Mouse (Mus musculus): Measurements from ENCODE around the gene Inka2. TPM values are rescaled to one million over a fixed set of nuclear protein-coding genes. Genes with fewer than 3 reads are reported as not detected.

Inka2 gene
- polyA plus RNA-seq, 1 experiment from 2014 or later, result 0.33 TPM

- Histone ChIP-seq H3K27ac (replicated peaks; ENCODE audit: low read depth, low read length) (no peak overlapping the region), H3K36me3 (ENCODE audit: control insufficient read depth, insufficient read depth, low read length) (no peaks in the 10 kb centered on the region), H3K9ac (ENCODE audit: low read length) (no peak overlapping the region), H3K27me3 (ENCODE audit: control insufficient read depth, insufficient read depth, low read length) (no peaks in the 10 kb centered on the region), H3K9me3 (ENCODE audit: control insufficient read depth, low read length) (no peaks in the 10 kb centered on the region; the same call in 1 of the 2 replicates), H3K4me3 (ENCODE audit: low read depth, low read length) (no peak overlapping the region), H3K4me2 (ENCODE audit: low read depth, severe bottlenecking) (no peak overlapping the region), H3K4me1 (ENCODE audit: control insufficient read depth, insufficient read depth, low read length) (peaks cover 6% of the 10 kb centered on the region)
- WGBS, result 86% methylated on average over 3 of the region's 3 CpGs
- DNase-seq (ENCODE audit: low spot score), result no peak
- ATAC-seq (ENCODE audit: insufficient number of reproducible peaks, low FRiP score, low TSS enrichment, low read depth), result no peak
These were observed 18.1 kb downstream of the Inka2 start for GRCm38 (mm10) chr3:105722510-105722909.

- H3K4me1 ChIP-seq (ENCODE audit: control insufficient read depth, insufficient read depth, low read length), result no peaks in the 10 kb centered on the region
- DNase-seq (ENCODE audit: low spot score) (no peak), ATAC-seq (ENCODE audit: insufficient number of reproducible peaks, low FRiP score, low TSS enrichment, low read depth) (no peak)
- 0% methylated on average over 1 of the region's 1 CpGs for WGBS
- no peak overlapping the region for H3K4me3 ChIP-seq (ENCODE audit: low read depth, low read length)
- no peak overlapping the region for H3K4me2 ChIP-seq (ENCODE audit: low read depth, severe bottlenecking)
- no peaks in the 10 kb centered on the region for H3K9me3 ChIP-seq (ENCODE audit: control insufficient read depth, low read length)
- H3K27me3 ChIP-seq (ENCODE audit: control insufficient read depth, insufficient read depth, low read length), result no peaks in the 10 kb centered on the region
- no peak overlapping the region for H3K9ac ChIP-seq (ENCODE audit: low read length)
- no peaks in the 10 kb centered on the region for H3K36me3 ChIP-seq (ENCODE audit: control insufficient read depth, insufficient read depth, low read length)
- H3K27ac ChIP-seq (replicated peaks; ENCODE audit: low read depth, low read length), result no peak overlapping the region
These were observed 21.6 kb downstream of the Inka2 start for GRCm38 (mm10) chr3:105726037-105726436.

- no peak overlapping the region for H3K4me2 ChIP-seq (ENCODE audit: low read depth, severe bottlenecking)
- no peak overlapping the region for H3K9ac ChIP-seq (ENCODE audit: low read length)
- WGBS, result 91% methylated on average over 4 of the region's 4 CpGs
- no peaks in the 10 kb centered on the region for H3K4me1 ChIP-seq (ENCODE audit: control insufficient read depth, insufficient read depth, low read length)
- H3K27me3 ChIP-seq (ENCODE audit: control insufficient read depth, insufficient read depth, low read length), result no peaks in the 10 kb centered on the region
- no peak overlapping the region for H3K27ac ChIP-seq (replicated peaks; ENCODE audit: low read depth, low read length)
- DNase-seq (ENCODE audit: low spot score) (no peak), ATAC-seq (ENCODE audit: insufficient number of reproducible peaks, low FRiP score, low TSS enrichment, low read depth) (no peak)
- H3K4me3 ChIP-seq (ENCODE audit: low read depth, low read length), result no peak overlapping the region
- H3K9me3 ChIP-seq (ENCODE audit: control insufficient read depth, low read length), result no peaks in the 10 kb centered on the region
- no peaks in the 10 kb centered on the region for H3K36me3 ChIP-seq (ENCODE audit: control insufficient read depth, insufficient read depth, low read length)
These were observed 28.0 kb downstream of the Inka2 start for GRCm38 (mm10) chr3:105732360-105732759.

- Histone ChIP-seq H3K9ac (ENCODE audit: low read length) (no peak overlapping the region), H3K27ac (replicated peaks; ENCODE audit: low read depth, low read length) (no peak overlapping the region), H3K4me3 (ENCODE audit: low read depth, low read length) (no peak overlapping the region), H3K27me3 (ENCODE audit: control insufficient read depth, insufficient read depth, low read length) (no peaks in the 10 kb centered on the region), H3K36me3 (ENCODE audit: control insufficient read depth, insufficient read depth, low read length) (no peaks in the 10 kb centered on the region; the same call in 1 of the 2 replicates), H3K9me3 (ENCODE audit: control insufficient read depth, low read length) (no peaks in the 10 kb centered on the region), H3K4me2 (ENCODE audit: low read depth, severe bottlenecking) (no peak overlapping the region), H3K4me1 (ENCODE audit: control insufficient read depth, insufficient read depth, low read length) (no peaks in the 10 kb centered on the region)
- ATAC-seq (ENCODE audit: insufficient number of reproducible peaks, low FRiP score, low TSS enrichment, low read depth), result no peak
- WGBS, result 96% methylated on average over 4 of the region's 4 CpGs
- DNase-seq (ENCODE audit: low spot score), result no peak
These were observed 29.1 kb downstream of the Inka2 start for GRCm38 (mm10) chr3:105733538-105733937.

DNA sequence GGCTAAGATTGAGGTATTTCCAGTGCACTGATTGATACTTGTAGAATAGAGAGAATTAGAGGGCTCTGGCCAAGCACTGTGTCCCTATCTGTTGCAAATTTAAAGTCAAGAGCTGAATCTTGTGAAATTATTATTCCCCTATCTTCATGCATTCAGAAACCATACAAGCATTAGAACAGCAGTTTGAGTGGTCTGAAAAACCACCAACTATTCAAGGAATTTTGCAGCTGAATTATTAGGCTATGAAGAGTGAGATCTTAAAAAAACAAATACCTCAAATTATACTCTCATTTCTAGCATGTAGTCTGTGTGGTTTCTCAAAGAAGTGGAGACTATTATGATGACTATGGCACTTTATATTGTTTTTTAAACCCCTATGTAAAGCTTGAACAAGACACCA is 30.9 kb downstream of the Inka2 start:
- H3K27ac ChIP-seq (replicated peaks; ENCODE audit: low read depth, low read length), result no peak overlapping the region
- H3K9me3 ChIP-seq (ENCODE audit: control insufficient read depth, low read length), result no peaks in the 10 kb centered on the region
- DNase-seq (ENCODE audit: low spot score), result no peak
- H3K4me1 ChIP-seq (ENCODE audit: control insufficient read depth, insufficient read depth, low read length), result no peaks in the 10 kb centered on the region
- H3K4me3 ChIP-seq (ENCODE audit: low read depth, low read length), result no peak overlapping the region
- H3K9ac ChIP-seq (ENCODE audit: low read length), result no peak overlapping the region
- no peak overlapping the region for H3K4me2 ChIP-seq (ENCODE audit: low read depth, severe bottlenecking)
- no peaks in the 10 kb centered on the region; the same call in 1 of the 2 replicates for H3K36me3 ChIP-seq (ENCODE audit: control insufficient read depth, insufficient read depth, low read length)
- no peak for ATAC-seq (ENCODE audit: insufficient number of reproducible peaks, low FRiP score, low TSS enrichment, low read depth)
- no peaks in the 10 kb centered on the region for H3K27me3 ChIP-seq (ENCODE audit: control insufficient read depth, insufficient read depth, low read length)

- H3K9ac ChIP-seq (ENCODE audit: low read length), result no peak overlapping the region
- ATAC-seq (ENCODE audit: insufficient number of reproducible peaks, low FRiP score, low TSS enrichment, low read depth) (no peak), DNase-seq (ENCODE audit: low spot score) (no peak)
- no peak overlapping the region for H3K4me3 ChIP-seq (ENCODE audit: low read depth, low read length)
- WGBS, result 88% methylated on average over 1 of the region's 1 CpGs
- H3K27me3 ChIP-seq (ENCODE audit: control insufficient read depth, insufficient read depth, low read length), result no peaks in the 10 kb centered on the region
- H3K9me3 ChIP-seq (ENCODE audit: control insufficient read depth, low read length), result no peaks in the 10 kb centered on the region
- no peaks in the 10 kb centered on the region for H3K4me1 ChIP-seq (ENCODE audit: control insufficient read depth, insufficient read depth, low read length)
- no peak overlapping the region for H3K27ac ChIP-seq (replicated peaks; ENCODE audit: low read depth, low read length)
- H3K4me2 ChIP-seq (ENCODE audit: low read depth, severe bottlenecking), result no peak overlapping the region
- H3K36me3 ChIP-seq (ENCODE audit: control insufficient read depth, insufficient read depth, low read length), result no peaks in the 10 kb centered on the region; the same call in 1 of the 2 replicates
These were observed 31.7 kb downstream of the Inka2 start for GRCm38 (mm10) chr3:105736148-105736547.

GRCm38 (mm10) chr3:105737070-105737469 is 32.7 kb downstream of the Inka2 start:
- Histone ChIP-seq H3K27ac (replicated peaks; ENCODE audit: low read depth, low read length) (no peak overlapping the region), H3K9me3 (ENCODE audit: control insufficient read depth, low read length) (no peaks in the 10 kb centered on the region), H3K9ac (ENCODE audit: low read length) (no peak overlapping the region), H3K4me2 (ENCODE audit: low read depth, severe bottlenecking) (no peak overlapping the region), H3K4me1 (ENCODE audit: control insufficient read depth, insufficient read depth, low read length) (no peaks in the 10 kb centered on the region), H3K27me3 (ENCODE audit: control insufficient read depth, insufficient read depth, low read length) (no peaks in the 10 kb centered on the region), H3K4me3 (ENCODE audit: low read depth, low read length) (no peak overlapping the region), H3K36me3 (ENCODE audit: control insufficient read depth, insufficient read depth, low read length) (no peaks in the 10 kb centered on the region; the same call in 1 of the 2 replicates)
- 93% methylated on average over 7 of the region's 7 CpGs for WGBS
- DNase-seq (ENCODE audit: low spot score), result no peak
- no peak for ATAC-seq (ENCODE audit: insufficient number of reproducible peaks, low FRiP score, low TSS enrichment, low read depth)

GRCm38 (mm10) chr3:105737666-105738065 is 33.3 kb downstream of the Inka2 start:
- no peak for DNase-seq (ENCODE audit: low spot score)
- Histone ChIP-seq H3K36me3 (ENCODE audit: control insufficient read depth, insufficient read depth, low read length) (no peaks in the 10 kb centered on the region; the same call in 1 of the 2 replicates), H3K4me3 (ENCODE audit: low read depth, low read length) (no peak overlapping the region), H3K4me2 (ENCODE audit: low read depth, severe bottlenecking) (no peak overlapping the region), H3K4me1 (ENCODE audit: control insufficient read depth, insufficient read depth, low read length) (no peaks in the 10 kb centered on the region), H3K27me3 (ENCODE audit: control insufficient read depth, insufficient read depth, low read length) (no peaks in the 10 kb centered on the region), H3K9ac (ENCODE audit: low read length) (no peak overlapping the region), H3K9me3 (ENCODE audit: control insufficient read depth, low read length) (no peaks in the 10 kb centered on the region), H3K27ac (replicated peaks; ENCODE audit: low read depth, low read length) (no peak overlapping the region)
- 82% methylated on average over 3 of the region's 3 CpGs for WGBS
- no peak for ATAC-seq (ENCODE audit: insufficient number of reproducible peaks, low FRiP score, low TSS enrichment, low read depth)

DNA sequence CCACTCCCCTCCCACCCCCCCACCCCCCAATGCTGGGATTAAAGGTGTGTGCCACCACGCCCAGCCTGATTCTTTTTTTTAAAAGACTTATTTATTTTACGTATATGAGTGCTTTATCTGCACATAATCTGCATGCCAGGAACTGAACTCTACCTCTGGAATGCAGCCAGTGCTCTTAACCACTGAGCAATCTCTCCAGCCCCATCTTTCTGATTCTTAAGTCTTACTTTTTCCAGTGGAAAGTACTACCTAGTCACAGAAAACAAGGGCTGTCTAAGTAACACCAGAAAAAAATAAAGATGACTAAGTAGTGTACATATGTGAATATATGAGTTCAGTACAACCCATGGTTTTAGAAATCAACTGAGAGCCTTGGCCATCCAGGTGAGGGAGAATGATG is 42.1 kb downstream of the Inka2 start:
- H3K4me1 ChIP-seq (ENCODE audit: control insufficient read depth, insufficient read depth, low read length), result no peaks in the 10 kb centered on the region
- no peak overlapping the region for H3K4me3 ChIP-seq (ENCODE audit: low read depth, low read length)
- H3K9me3 ChIP-seq (ENCODE audit: control insufficient read depth, low read length), result no peaks in the 10 kb centered on the region
- H3K4me2 ChIP-seq (ENCODE audit: low read depth, severe bottlenecking), result no peak overlapping the region
- no peaks in the 10 kb centered on the region; the same call in 1 of the 2 replicates for H3K36me3 ChIP-seq (ENCODE audit: control insufficient read depth, insufficient read depth, low read length)
- ATAC-seq (ENCODE audit: insufficient number of reproducible peaks, low FRiP score, low TSS enrichment, low read depth), result no peak
- no peak for DNase-seq (ENCODE audit: low spot score)
- WGBS, result 87% methylated on average over 2 of the region's 2 CpGs
- no peaks in the 10 kb centered on the region for H3K27me3 ChIP-seq (ENCODE audit: control insufficient read depth, insufficient read depth, low read length)
- no peak overlapping the region for H3K9ac ChIP-seq (ENCODE audit: low read length)
- H3K27ac ChIP-seq (replicated peaks; ENCODE audit: low read depth, low read length), result no peak overlapping the region
